Mouse (Mus musculus) lung, postnatal 0 days (tissue): ENCODE data around the gene Coil. TPM values are rescaled to one million over a fixed set of nuclear protein-coding genes. Genes with fewer than 3 reads are reported as not detected.

Experiments
- ATAC-seq: fragments of 200-750 bp; cut with Nextera tagmentation; 2 replicates; pipeline ENCODE4 v1.8.0; 2017; ENCODE audit warnings: moderate library complexity
- DNase-seq: peaks from one replicate; pipeline ENCODE4 v3.0.0-alpha.2; 2016; ENCODE audit warnings: low spot score
- H3K27ac ChIP-seq: fragments of 300-500 bp; sonication (generic); 2 replicates; pipeline ENCODE4 v1.5.1; 2014; ENCODE audit warnings: antibody characterized with exemption, mild to moderate bottlenecking, low read length, mixed read lengths
- H3K27me3 ChIP-seq: fragments of 300-500 bp; sonication (generic); replicated peaks from 2 replicates; pipeline ENCODE4 v1.6.1; 2014; ENCODE audit warnings: low read length, mixed read lengths; ENCODE audit not compliant: insufficient read depth
- H3K36me3 ChIP-seq: fragments of 300-500 bp; sonication (generic); 2 replicates; pipeline ENCODE4 v1.6.1; 2014; ENCODE audit warnings: low read length, mixed read lengths; ENCODE audit not compliant: insufficient read depth
- H3K4me1 ChIP-seq: fragments of 300-500 bp; sonication (generic); 2 replicates; pipeline ENCODE4 v1.6.1; 2014; ENCODE audit warnings: antibody characterized with exemption, low read depth, low read length, mixed read lengths; ENCODE audit not compliant: insufficient read depth
- H3K4me2 ChIP-seq: fragments of 300-500 bp; sonication (generic); replicated peaks from 2 replicates; pipeline ENCODE4 v1.6.1; 2014; ENCODE audit warnings: low read depth, mild to moderate bottlenecking, low read length, moderate library complexity, mixed read lengths
- H3K4me3 ChIP-seq: fragments of 300-500 bp; sonication (generic); 2 replicates; pipeline ENCODE4 v1.5.1; 2014; ENCODE audit warnings: low read depth, low read length
- H3K9ac ChIP-seq: fragments of 300-500 bp; sonication (generic); replicated peaks from 2 replicates; pipeline ENCODE4 v1.6.1; 2014; ENCODE audit warnings: low read depth, mild to moderate bottlenecking
- H3K9me3 ChIP-seq: fragments of 300-500 bp; sonication (generic); 2 replicates; pipeline ENCODE4 v1.6.1; 2016; ENCODE audit warnings: low read length, mixed read lengths
- CTCF ChIP-seq: IDR thresholded peaks from 2 replicates; pipeline ENCODE4 v1.5.1; 2016; ENCODE audit warnings: antibody characterized with exemption, mild to moderate bottlenecking
- EP300 ChIP-seq: IDR thresholded peaks from 2 replicates; pipeline ENCODE4 v1.6.1; 2016; ENCODE audit warnings: antibody characterized with exemption, mild to moderate bottlenecking, control low read depth
- WGBS: fragments of 180-500 bp; shearing (Covaris S2); extraction: QIAGEN DNeasy Blood & Tissue Kit; methylation state at CpG from one replicate; pipeline ENCODE4 v1.1.7; 2014; 5-methylcytosine and 5-hydroxymethylcytosine counted together
- polyA plus RNA-seq: library from polyadenylated mRNA; unstranded; fragments of >200 nt; fragmentation: Nextera tagmentation; extraction: Ambion mirVana; gene quantifications from 2 replicates; pipeline ENCODE4 v1.2.1, GENCODE M21; 2015

The Coil gene
- polyA plus RNA-seq, result 5.6 and 5.8 TPM in 2 replicates

GRCm38 (mm10) chr11:88970202-88970732 is at the start of gene Coil:
TSS of gene Coil (plus strand) at chr11:88970252.
- WGBS, result 30% methylated on average over 2 of the region's 2 CpGs
- no peaks in the 10 kb centered on the region; the same call in none of the 2 replicates for H3K4me1 ChIP-seq
- no peak for TF ChIP-seq EP300
- no peak within 1 kb of the TSS for H3K27ac ChIP-seq
- no peak within 1 kb of the TSS for H3K4me2 ChIP-seq
- no peak within 1 kb of the TSS for H3K4me3 ChIP-seq
- no peaks in the 10 kb centered on the region for H3K9me3 ChIP-seq
- no peak within 1 kb of the TSS for H3K9ac ChIP-seq
- H3K27me3 ChIP-seq, result no peaks in the 10 kb centered on the region
- no peaks in the 10 kb centered on the region for H3K36me3 ChIP-seq
- peak; percentile 25 for DNase-seq
- no peak; the same call in 1 of the 2 replicates for ATAC-seq

- Histone ChIP-seq H3K4me2 (no peak overlapping the region), H3K36me3 (0 out of 2 replicates have a peak, but pooled peaks cover 3% of the 10 kb centered on the region)
- WGBS, result 56% methylated on average over 5 of the region's 5 CpGs
Observed at GRCm38 (mm10) chr11:88926566-88926965, 43.5 kb upstream of the Coil start.

GRCm38 (mm10) chr11:88931692-88932530 is 38.1 kb upstream of the Coil start:
- Histone ChIP-seq H3K9me3 (no peaks in the 10 kb centered on the region), H3K9ac (no peak overlapping the region), H3K36me3 (0 out of 2 replicates have a peak, but pooled peaks cover 3% of the 10 kb centered on the region), H3K4me2 (no peak overlapping the region), H3K4me1 (no peaks in the 10 kb centered on the region), H3K4me3 (no peak overlapping the region), H3K27me3 (no peaks in the 10 kb centered on the region), H3K27ac (no peak overlapping the region)
- WGBS, result 86% methylated on average over 14 of the region's 14 CpGs
- ATAC-seq (no peak), DNase-seq (no peak)
- no peak for TF ChIP-seq CTCF
- no peak for TF ChIP-seq EP300

More at GRCm38 (mm10) chr11:88926566-88926965, 43.5 kb upstream of the Coil start:
- no peak for DNase-seq
- no peak overlapping the region for H3K27ac ChIP-seq
- H3K27me3 ChIP-seq, result no peaks in the 10 kb centered on the region
- no peak overlapping the region for H3K4me3 ChIP-seq
- H3K9ac ChIP-seq, result no peak overlapping the region
- no peak for TF ChIP-seq CTCF
- no peaks in the 10 kb centered on the region for H3K4me1 ChIP-seq
- no peak for ATAC-seq
- no peaks in the 10 kb centered on the region for H3K9me3 ChIP-seq

GRCm38 (mm10) chr11:88933030-88933429 is 37.0 kb upstream of the Coil start:
- Histone ChIP-seq H3K27ac (no peak overlapping the region), H3K27me3 (no peaks in the 10 kb centered on the region), H3K9ac (no peak overlapping the region), H3K4me2 (no peak overlapping the region), H3K4me3 (no peak overlapping the region), H3K9me3 (no peaks in the 10 kb centered on the region), H3K4me1 (no peaks in the 10 kb centered on the region), H3K36me3 (0 out of 2 replicates have a peak, but pooled peaks cover 3% of the 10 kb centered on the region)
- ATAC-seq, result no peak
- no peak for DNase-seq
- TF ChIP-seq EP300 (no peak), CTCF (no peak)
- 95% methylated on average over 9 of the region's 9 CpGs for WGBS

- Histone ChIP-seq H3K9me3 (no peaks in the 10 kb centered on the region), H3K4me1 (no peaks in the 10 kb centered on the region), H3K4me2 (no peak overlapping the region), H3K27me3 (no peaks in the 10 kb centered on the region), H3K36me3 (no peaks in the 10 kb centered on the region), H3K4me3 (no peak overlapping the region), H3K27ac (no peak overlapping the region), H3K9ac (no peak overlapping the region)
- DNase-seq (no peak), ATAC-seq (no peak)
- TF ChIP-seq EP300 (no peak), CTCF (no peak)
- 91% methylated on average over 19 of the region's 19 CpGs for WGBS
Observed at GRCm38 (mm10) chr11:88934089-88935000, 35.7 kb upstream of the Coil start.

GRCm38 (mm10) chr11:88937886-88938285 is 32.2 kb upstream of the Coil start:
- ATAC-seq, result no peak

More at GRCm38 (mm10) chr11:88937886-88938285, 32.2 kb upstream of the Coil start:
- no peaks in the 10 kb centered on the region for H3K4me1 ChIP-seq
- H3K4me3 ChIP-seq, result no peak overlapping the region
- no peak overlapping the region for H3K27ac ChIP-seq
- H3K9ac ChIP-seq, result no peak overlapping the region
- 87% methylated on average over 2 of the region's 2 CpGs for WGBS
- H3K36me3 ChIP-seq, result no peaks in the 10 kb centered on the region
- H3K27me3 ChIP-seq, result no peaks in the 10 kb centered on the region
- DNase-seq, result no peak
- TF ChIP-seq EP300, result no peak
- H3K9me3 ChIP-seq, result no peaks in the 10 kb centered on the region
- no peak overlapping the region for H3K4me2 ChIP-seq
